Mouse (Mus musculus): ENCODE data around the gene Ptpro.

The Ptpro gene

GRCm38 (mm10) chr6:137252194-137252886, at the start of gene Ptpro:
Ptpro (plus strand) TSS chr6:137252319.
- in situ Hi-C loops (cut with MboI, MseI): no loop called here

- in situ Hi-C loops (cut with MboI, MseI): loop anchor here (25.0 kb wide), 1 partner anchor 510 kb away; no protein-coding TSS in a partner anchor
These were observed 49.5 kb upstream of the Ptpro start for GRCm38 (mm10) chr6:137202661-137203060.

GRCm38 (mm10) chr6:137205662-137206400, 46.3 kb upstream of the Ptpro start:
- in situ Hi-C loops (cut with MboI, MseI): loop anchor here (25.0 kb wide), 1 partner anchor 506 kb away; no protein-coding TSS in a partner anchor

- in situ Hi-C loops (cut with MboI, MseI): loop anchor here (25.0 kb wide), 1 partner anchor 505 kb away; no protein-coding TSS in a partner anchor
These were observed 45.0 kb upstream of the Ptpro start for GRCm38 (mm10) chr6:137207126-137207525.

GRCm38 (mm10) chr6:137209992-137210391, 42.1 kb upstream of the Ptpro start:
- in situ Hi-C loops (cut with MboI, MseI): loop anchor here (25.0 kb wide), 1 partner anchor 502 kb away; no protein-coding TSS in a partner anchor

GRCm38 (mm10) chr6:137210991-137211390, 41.1 kb upstream of the Ptpro start:
- in situ Hi-C loops (cut with MboI, MseI): loop anchor here (25.0 kb wide), 1 partner anchor 501 kb away; no protein-coding TSS in a partner anchor

- in situ Hi-C loops (cut with MboI, MseI): loop anchor here (25.0 kb wide), 1 partner anchor 501 kb away; no protein-coding TSS in a partner anchor
These were observed 40.7 kb upstream of the Ptpro start for GRCm38 (mm10) chr6:137211441-137211840.

- in situ Hi-C loops (cut with MboI, MseI): loop anchor here (25.0 kb wide), 1 partner anchor 494 kb away; no protein-coding TSS in a partner anchor
These were observed 34.2 kb upstream of the Ptpro start for GRCm38 (mm10) chr6:137217841-137218463.

- in situ Hi-C loops (cut with MboI, MseI): no loop called here
These were observed 746 bp downstream of the Ptpro start for GRCm38 (mm10) chr6:137252887-137253242.

GRCm38 (mm10) chr6:137253415-137253814, 1.3 kb downstream of the Ptpro start:
- in situ Hi-C loops (cut with MboI, MseI): no loop called here

- in situ Hi-C loops (cut with MboI, MseI): no loop called here
These were observed 8.9 kb downstream of the Ptpro start for GRCm38 (mm10) chr6:137261033-137261432.

- in situ Hi-C loops (cut with MboI, MseI): no loop called here
These were observed 10.0 kb downstream of the Ptpro start for GRCm38 (mm10) chr6:137262087-137262486.

GRCm38 (mm10) chr6:137268019-137268418, 15.9 kb downstream of the Ptpro start:
- in situ Hi-C loops (cut with MboI, MseI): no loop called here

GRCm38 (mm10) chr6:137268592-137268991, 16.5 kb downstream of the Ptpro start:
- in situ Hi-C loops (cut with MboI, MseI): no loop called here

GRCm38 (mm10) chr6:137272513-137272912, 20.4 kb downstream of the Ptpro start:
- in situ Hi-C loops (cut with MboI, MseI): no loop called here

- in situ Hi-C loops (cut with MboI, MseI): no loop called here
These were observed 25.5 kb downstream of the Ptpro start for GRCm38 (mm10) chr6:137277587-137277994.

GRCm38 (mm10) chr6:137279576-137279975, 27.5 kb downstream of the Ptpro start:
- in situ Hi-C loops (cut with MboI, MseI): no loop called here

GRCm38 (mm10) chr6:137281541-137282049, 29.5 kb downstream of the Ptpro start:
- in situ Hi-C loops (cut with MboI, MseI): loop anchor here (10.0 kb wide), 1 partner anchor 1987 kb away; no protein-coding TSS in a partner anchor

- in situ Hi-C loops (cut with MboI, MseI): loop anchor here (10.0 kb wide), 1 partner anchor 1987 kb away; no protein-coding TSS in a partner anchor
These were observed 29.9 kb downstream of the Ptpro start for GRCm38 (mm10) chr6:137282050-137282449.

GRCm38 (mm10) chr6:137286376-137286775, 34.3 kb downstream of the Ptpro start:
- in situ Hi-C loops (cut with MboI, MseI): loop anchor here (10.0 kb wide), 1 partner anchor 1992 kb away; no protein-coding TSS in a partner anchor

GRCm38 (mm10) chr6:137287788-137288187, 35.7 kb downstream of the Ptpro start:
- in situ Hi-C loops (cut with MboI, MseI): loop anchor here (10.0 kb wide), 1 partner anchor 1993 kb away; no protein-coding TSS in a partner anchor

Data from T-helper 1 cell (primary cell).